Mouse (Mus musculus) embryonic facial prominence, embryonic 13.5 days (tissue): ENCODE data around the gene Cacna1i. TPM values are rescaled to one million over a fixed set of nuclear protein-coding genes. Genes with fewer than 3 reads are reported as not detected.

Experiments
- polyA plus RNA-seq: library from polyadenylated mRNA; unstranded; fragments of >200 nt; fragmentation: Nextera tagmentation; extraction: Ambion mirVana; gene quantifications from 2 replicates; pipeline ENCODE4 v1.2.1, GENCODE M21; 2015

Gene Cacna1i
- polyA plus RNA-seq, 1 experiment from 2014 or later, result not detected

Other genes starting within 250 kb of the Cacna1i start
- 7.0 and 8.7 TPM in 2 replicates for gene Syngr1, start 195.9 kb upstream of the Cacna1i start, polyA plus RNA-seq
- 1,097 and 1,210 TPM in 2 replicates for gene Rpl3, start 195.4 kb upstream of the Cacna1i start, polyA plus RNA-seq
- 47.7 and 48.0 TPM in 2 replicates for gene Tab1, start 154.1 kb upstream of the Cacna1i start, polyA plus RNA-seq
- gene Mgat3, start 113.5 kb upstream of the Cacna1i start, polyA plus RNA-seq, result 7.7 and 8.3 TPM in 2 replicates
- gene Mief1, start 53.2 kb upstream of the Cacna1i start, polyA plus RNA-seq, result 31.5 and 34.4 TPM in 2 replicates
- gene AC140267.1, start 51.4 kb upstream of the Cacna1i start, polyA plus RNA-seq, result not detected in 2 replicates
- 115 and 123 TPM in 2 replicates for gene Atf4, start 32.1 kb upstream of the Cacna1i start, polyA plus RNA-seq
- gene Rps19bp1, start 22.9 kb upstream of the Cacna1i start, polyA plus RNA-seq, result 67.0 and 67.3 TPM in 2 replicates